Mouse (Mus musculus): ENCODE results near the gene Nrp2. TPM values are rescaled to one million over a fixed set of nuclear protein-coding genes. Genes with fewer than 3 reads are reported as not detected.
A peak's percentile ranks its signal among the peaks of the same experiment; 100 is the strongest.

Nrp2 gene
- total RNA-seq, 1 experiment = 14.4 TPM

GRCm38 (mm10) chr1:62783354-62784083, 80.4 kb downstream of the Nrp2 start:
- in situ Hi-C loops (cut with MboI; ENCODE audit: low sequenced_read_pairs in 2 of 2, unreplicated experiment in 2 of 2) = no loop called here
- peaks cover 3 to 15% of the 10 kb centered on the region in 2 experiments for H3K4me1 ChIP-seq (ENCODE audit: control insufficient read depth in 2 of 2, insufficient read depth in 2 of 2, low read length in 2 of 2, poor library complexity in 1 of 2)
- no peaks in the 10 kb centered on the region for H3K9me3 ChIP-seq (ENCODE audit: control insufficient read depth, insufficient read depth, low read depth, low read length)
- H3K9ac ChIP-seq (ENCODE audit: insufficient read depth, low read depth, low read length, poor library complexity, severe bottlenecking) = 0 out of 2 replicates have a peak overlapping the region, but pooled peaks have one; percentile 46
- H3K27ac ChIP-seq (ENCODE audit: insufficient read depth, low read depth, low read length, poor library complexity, severe bottlenecking) = peak overlapping the region; percentile 77; the same call in 1 of the 2 replicates
- TF ChIP-seq MAFK (IDR thresholded peaks at IDR 0.05; ENCODE audit: insufficient read depth, low read depth, low read length) = no peak
- TF ChIP-seq HCFC1 (IDR thresholded peaks at IDR 0.05; ENCODE audit: borderline replicate concordance, insufficient read depth, low read length) = no peak
- TF ChIP-seq CHD2 (IDR thresholded peaks at IDR 0.05; ENCODE audit: low read depth, low read length) = no peak; the same call in 1 of the 2 replicates
- no peak for TF ChIP-seq ZC3H11A (IDR thresholded peaks at IDR 0.05; ENCODE audit: borderline replicate concordance, low read depth, low read length)
- no peak for TF ChIP-seq ZNF384 (IDR thresholded peaks at IDR 0.05; ENCODE audit: low read depth, low read length)
- H3K4me3 ChIP-seq (ENCODE audit: insufficient read depth in 1 of 2, low read depth in 1 of 2, low read length in 2 of 2, poor library complexity in 1 of 2, severe bottlenecking in 1 of 2) = peak overlapping the region in 1 of 2 experiments; percentile 9; a peak in 1 of 4 replicates
- H3K36me3 ChIP-seq (ENCODE audit: control insufficient read depth, insufficient read depth, low read length, poor library complexity, severe bottlenecking) = no peaks in the 10 kb centered on the region
- DNase-seq (ENCODE audit: low read depth, low spot score) = peak; percentile 69

GRCm38 (mm10) chr1:62784084-62784392, 81.0 kb downstream of the Nrp2 start:
- Histone ChIP-seq H3K36me3 (ENCODE audit: control insufficient read depth, insufficient read depth, low read length, poor library complexity, severe bottlenecking) (no peaks in the 10 kb centered on the region), H3K27ac (ENCODE audit: insufficient read depth, low read depth, low read length, poor library complexity, severe bottlenecking) (peak overlapping the region; percentile 77; the same call in 1 of the 2 replicates), H3K9ac (ENCODE audit: insufficient read depth, low read depth, low read length, poor library complexity, severe bottlenecking) (0 out of 2 replicates have a peak overlapping the region, but pooled peaks have one; percentile 4), H3K4me3 (ENCODE audit: insufficient read depth in 1 of 2, low read depth in 1 of 2, low read length in 2 of 2, poor library complexity in 1 of 2, severe bottlenecking in 1 of 2) (0 out of 4 replicates have a peak overlapping the region, but pooled peaks of 1 of the 2 experiments have one; percentile 9), H3K9me3 (ENCODE audit: control insufficient read depth, insufficient read depth, low read depth, low read length) (no peaks in the 10 kb centered on the region), H3K4me1 (ENCODE audit: control insufficient read depth in 2 of 2, insufficient read depth in 2 of 2, low read length in 2 of 2, poor library complexity in 1 of 2) (peaks cover 3 to 15% of the 10 kb centered on the region in 2 experiments)
- DNase-seq (ENCODE audit: low read depth, low spot score) = no peak
- TF ChIP-seq ZNF384 (IDR thresholded peaks at IDR 0.05; ENCODE audit: low read depth, low read length) = no peak
- TF ChIP-seq HCFC1 (IDR thresholded peaks at IDR 0.05; ENCODE audit: borderline replicate concordance, insufficient read depth, low read length) = no peak
- TF ChIP-seq CHD2 (IDR thresholded peaks at IDR 0.05; ENCODE audit: low read depth, low read length) = no peak
- no peak for TF ChIP-seq ZC3H11A (IDR thresholded peaks at IDR 0.05; ENCODE audit: borderline replicate concordance, low read depth, low read length)
- TF ChIP-seq MAFK (IDR thresholded peaks at IDR 0.05; ENCODE audit: insufficient read depth, low read depth, low read length) = no peak
- in situ Hi-C loops (cut with MboI; ENCODE audit: low sequenced_read_pairs in 2 of 2, unreplicated experiment in 2 of 2) = no loop called here

GRCm38 (mm10) chr1:62786255-62786654, 83.2 kb downstream of the Nrp2 start:
- Histone ChIP-seq H3K4me3 (ENCODE audit: insufficient read depth in 1 of 2, low read depth in 1 of 2, low read length in 2 of 2, poor library complexity in 1 of 2, severe bottlenecking in 1 of 2) (no peak overlapping the region), H3K4me1 (ENCODE audit: control insufficient read depth in 2 of 2, insufficient read depth in 2 of 2, low read length in 2 of 2, poor library complexity in 1 of 2) (peaks cover 3 to 15% of the 10 kb centered on the region in 2 experiments), H3K9me3 (ENCODE audit: control insufficient read depth, insufficient read depth, low read depth, low read length) (no peaks in the 10 kb centered on the region), H3K36me3 (ENCODE audit: control insufficient read depth, insufficient read depth, low read length, poor library complexity, severe bottlenecking) (no peaks in the 10 kb centered on the region), H3K9ac (ENCODE audit: insufficient read depth, low read depth, low read length, poor library complexity, severe bottlenecking) (no peak overlapping the region), H3K27ac (ENCODE audit: insufficient read depth, low read depth, low read length, poor library complexity, severe bottlenecking) (no peak overlapping the region)
- in situ Hi-C loops (cut with MboI; ENCODE audit: low sequenced_read_pairs in 2 of 2, unreplicated experiment in 2 of 2) = no loop called here
- TF ChIP-seq ZC3H11A (IDR thresholded peaks at IDR 0.05; ENCODE audit: borderline replicate concordance, low read depth, low read length) = no peak
- TF ChIP-seq ZNF384 (IDR thresholded peaks at IDR 0.05; ENCODE audit: low read depth, low read length) = peak; percentile 18; the same call in 1 of the 2 replicates
- no peak for DNase-seq (ENCODE audit: low read depth, low spot score)

- TF ChIP-seq CHD2 (IDR thresholded peaks at IDR 0.05; ENCODE audit: low read depth, low read length) (no peak), HCFC1 (IDR thresholded peaks at IDR 0.05; ENCODE audit: borderline replicate concordance, insufficient read depth, low read length) (no peak)
- Histone ChIP-seq H3K9me3 (ENCODE audit: control insufficient read depth, insufficient read depth, low read depth, low read length) (no peaks in the 10 kb centered on the region), H3K36me3 (ENCODE audit: control insufficient read depth, insufficient read depth, low read length, poor library complexity, severe bottlenecking) (no peaks in the 10 kb centered on the region), H3K4me3 (ENCODE audit: insufficient read depth in 1 of 2, low read depth in 1 of 2, low read length in 2 of 2, poor library complexity in 1 of 2, severe bottlenecking in 1 of 2) (no peak overlapping the region), H3K4me1 (ENCODE audit: control insufficient read depth in 2 of 2, insufficient read depth in 2 of 2, low read length in 2 of 2, poor library complexity in 1 of 2) (peaks cover 3 to 13% of the 10 kb centered on the region in 2 experiments), H3K27ac (ENCODE audit: insufficient read depth, low read depth, low read length, poor library complexity, severe bottlenecking) (no peak overlapping the region), H3K9ac (ENCODE audit: insufficient read depth, low read depth, low read length, poor library complexity, severe bottlenecking) (no peak overlapping the region)
- in situ Hi-C loops (cut with MboI; ENCODE audit: low sequenced_read_pairs in 2 of 2, unreplicated experiment in 2 of 2) = no loop called here
- no peak for DNase-seq (ENCODE audit: low read depth, low spot score)
Observed at GRCm38 (mm10) chr1:62787546-62787945, 84.5 kb downstream of the Nrp2 start.
